Mouse (Mus musculus): ENCODE results near the gene Tigit. TPM values are rescaled to one million over a fixed set of nuclear protein-coding genes. Genes with fewer than 3 reads are reported as not detected.

Tigit gene
- total and polyA plus RNA-seq, 3 experiments: 0.20 TPM; not detected in 2

DNA sequence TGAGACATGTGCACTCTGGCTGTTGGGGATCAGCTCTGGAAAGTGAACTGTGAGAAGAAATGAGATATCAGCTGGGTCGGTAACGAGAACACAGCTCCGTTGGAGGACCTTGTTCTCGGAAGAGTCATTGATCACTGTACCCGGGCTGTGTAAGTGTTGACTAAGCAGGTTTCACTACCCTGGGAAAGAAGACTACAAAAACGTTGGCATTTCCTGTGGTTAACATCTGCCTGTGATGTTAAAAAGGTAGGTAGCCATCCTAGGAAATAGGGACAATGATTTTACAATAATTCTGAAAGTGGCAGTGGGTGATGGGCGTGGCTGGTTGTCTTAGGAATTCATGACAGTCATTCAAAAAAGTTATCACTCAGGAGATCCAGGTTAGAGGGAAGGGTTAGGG is 31.9 kb upstream of the Tigit start:
- Histone ChIP-seq H3K4me1 (ENCODE audit: control insufficient read depth, insufficient read depth, low read length) (no peaks in the 10 kb centered on the region), H3K79me2 (replicated peaks; ENCODE audit: control insufficient read depth, insufficient read depth, low read length) (no peaks in the 10 kb centered on the region), H3K27me3 (ENCODE audit: control insufficient read depth, insufficient read depth, low read length) (no peaks in the 10 kb centered on the region), H3K9ac (ENCODE audit: low read depth, low read length) (no peak overlapping the region), H3K4me3 (no peak overlapping the region), H3K27ac (no peak overlapping the region), H3K36me3 (ENCODE audit: control insufficient read depth, insufficient read depth, low read length) (no peaks in the 10 kb centered on the region)
- WGBS: 74% methylated on average over 7 of the region's 7 CpGs
- intact Hi-C loops (cut with DNase I): no loop called here
- DNase-seq: no peak
- no peak for TF ChIP-seq CTCF (IDR thresholded peaks at IDR 0.05)

DNA sequence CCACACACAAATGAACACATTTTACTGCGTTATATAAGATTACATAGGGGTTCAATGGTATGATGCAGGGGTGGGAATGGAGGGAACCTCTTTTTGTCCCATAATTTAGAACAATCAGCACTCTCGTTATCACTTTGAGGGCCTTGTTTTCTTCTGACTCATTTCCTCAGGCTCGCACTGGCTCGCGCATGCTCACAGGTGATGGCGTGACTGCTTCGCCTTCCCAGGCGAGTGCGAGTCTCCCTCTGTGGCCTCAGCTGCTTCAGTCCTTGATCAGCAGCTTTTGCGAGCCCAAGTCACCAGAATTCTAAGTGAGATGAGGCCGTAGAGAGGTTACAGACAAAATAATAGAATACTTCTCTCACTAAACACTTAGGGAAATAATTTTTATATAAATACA is 30.2 kb upstream of the Tigit start:
- WGBS: 65% methylated on average over 11 of the region's 11 CpGs
- Histone ChIP-seq H3K9ac (ENCODE audit: low read depth, low read length) (no peak overlapping the region), H3K27ac (no peak overlapping the region), H3K27me3 (ENCODE audit: control insufficient read depth, insufficient read depth, low read length) (no peaks in the 10 kb centered on the region), H3K79me2 (replicated peaks; ENCODE audit: control insufficient read depth, insufficient read depth, low read length) (no peaks in the 10 kb centered on the region), H3K4me3 (no peak overlapping the region), H3K36me3 (ENCODE audit: control insufficient read depth, insufficient read depth, low read length) (no peaks in the 10 kb centered on the region), H3K4me1 (ENCODE audit: control insufficient read depth, insufficient read depth, low read length) (no peaks in the 10 kb centered on the region)
- no peak for DNase-seq
- TF ChIP-seq POLR2A (IDR thresholded peaks at IDR 0.05; ENCODE audit: insufficient read depth, low read depth, low read length) (no peak), EP300 (IDR thresholded peaks at IDR 0.05; ENCODE audit: insufficient read depth, low read depth, low read length) (no peak), CTCF (IDR thresholded peaks at IDR 0.05) (no peak)
- intact Hi-C loops (cut with DNase I): no loop called here

DNA sequence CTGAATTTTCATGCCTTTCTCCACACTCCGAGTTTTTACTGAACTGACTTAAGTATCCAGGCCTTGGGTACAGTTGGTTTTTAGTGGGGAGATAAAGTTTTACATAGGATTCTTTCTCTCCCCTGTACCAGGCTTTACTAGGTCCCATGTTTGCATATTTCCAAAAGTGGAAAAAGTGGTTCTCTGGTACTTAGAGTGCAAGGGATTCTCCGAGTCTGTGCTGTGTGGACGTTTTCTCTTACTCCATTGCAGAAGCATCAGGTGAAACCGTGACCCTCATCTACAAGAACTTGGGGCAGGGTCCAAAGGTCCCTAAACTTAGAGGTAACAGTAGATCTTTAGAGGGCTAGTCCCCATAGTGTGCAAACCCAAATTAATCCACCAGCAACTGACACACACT is 28.7 kb upstream of the Tigit start:
- 86% methylated on average over 4 of the region's 4 CpGs for WGBS
- TF ChIP-seq POLR2A (IDR thresholded peaks at IDR 0.05; ENCODE audit: insufficient read depth, low read depth, low read length) (no peak), CTCF (IDR thresholded peaks at IDR 0.05) (no peak), EP300 (IDR thresholded peaks at IDR 0.05; ENCODE audit: insufficient read depth, low read depth, low read length) (no peak)
- no peaks in the 10 kb centered on the region for H3K4me1 ChIP-seq (ENCODE audit: control insufficient read depth, insufficient read depth, low read length)
- no peak for DNase-seq
- no peak overlapping the region for H3K9ac ChIP-seq (ENCODE audit: low read depth, low read length)
- H3K36me3 ChIP-seq (ENCODE audit: control insufficient read depth, insufficient read depth, low read length): no peaks in the 10 kb centered on the region
- H3K79me2 ChIP-seq (replicated peaks; ENCODE audit: control insufficient read depth, insufficient read depth, low read length): no peaks in the 10 kb centered on the region
- intact Hi-C loops (cut with DNase I): no loop called here
- H3K27ac ChIP-seq: no peak overlapping the region
- no peaks in the 10 kb centered on the region for H3K27me3 ChIP-seq (ENCODE audit: control insufficient read depth, insufficient read depth, low read length)
- H3K4me3 ChIP-seq: no peak overlapping the region

DNA sequence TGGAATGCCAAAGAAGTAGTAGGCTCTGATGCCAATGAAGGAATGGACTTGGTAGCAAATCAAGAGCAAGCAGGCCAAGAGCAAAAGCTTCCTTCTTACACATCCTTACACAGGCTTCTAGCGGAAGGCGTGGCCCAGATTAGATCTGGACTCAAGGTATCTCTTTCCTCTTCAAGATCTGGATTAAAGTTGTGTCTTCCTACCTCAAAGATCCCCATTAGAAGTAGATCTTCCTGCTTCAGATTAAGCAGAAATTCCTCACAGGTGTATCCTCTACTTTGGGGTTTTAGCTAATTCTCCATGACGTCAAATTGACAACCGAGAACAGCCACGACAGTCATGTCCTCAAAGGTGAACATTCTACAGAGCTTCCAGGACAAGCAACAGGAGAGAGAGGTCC is 27.8 kb upstream of the Tigit start:
- H3K9ac ChIP-seq (ENCODE audit: low read depth, low read length): no peak overlapping the region
- no peaks in the 10 kb centered on the region for H3K79me2 ChIP-seq (replicated peaks; ENCODE audit: control insufficient read depth, insufficient read depth, low read length)
- no peak overlapping the region for H3K4me3 ChIP-seq
- no peak for DNase-seq
- no peak for TF ChIP-seq EP300 (IDR thresholded peaks at IDR 0.05; ENCODE audit: insufficient read depth, low read depth, low read length)
- TF ChIP-seq CTCF (IDR thresholded peaks at IDR 0.05): no peak
- no peak for TF ChIP-seq POLR2A (IDR thresholded peaks at IDR 0.05; ENCODE audit: insufficient read depth, low read depth, low read length)
- 97% methylated on average over 5 of the region's 5 CpGs for WGBS
- no peaks in the 10 kb centered on the region for H3K4me1 ChIP-seq (ENCODE audit: control insufficient read depth, insufficient read depth, low read length)
- no peaks in the 10 kb centered on the region for H3K36me3 ChIP-seq (ENCODE audit: control insufficient read depth, insufficient read depth, low read length)
- no peaks in the 10 kb centered on the region for H3K27me3 ChIP-seq (ENCODE audit: control insufficient read depth, insufficient read depth, low read length)
- H3K27ac ChIP-seq: no peak overlapping the region
- intact Hi-C loops (cut with DNase I): no loop called here

DNA sequence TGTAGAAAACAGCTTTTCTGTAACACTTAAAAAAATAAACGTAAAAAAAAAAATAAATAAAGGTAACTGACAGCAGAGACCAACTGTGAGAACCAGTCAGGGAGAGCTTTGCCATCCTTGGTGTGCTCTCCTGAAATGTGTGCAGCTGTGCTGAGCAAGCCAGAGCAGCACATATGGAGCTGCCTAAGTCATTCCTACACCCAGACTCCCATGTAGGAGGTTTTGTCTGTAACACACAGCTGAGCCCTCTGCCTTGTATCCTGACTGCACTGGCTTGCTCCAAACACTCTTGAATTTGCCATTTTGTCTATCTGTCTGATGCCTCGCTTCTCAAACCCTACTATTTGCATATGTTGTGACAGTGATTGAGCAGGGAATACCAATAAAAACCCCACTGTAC is 27.0 kb upstream of the Tigit start:
- DNase-seq: no peak
- no peaks in the 10 kb centered on the region for H3K36me3 ChIP-seq (ENCODE audit: control insufficient read depth, insufficient read depth, low read length)
- TF ChIP-seq EP300 (IDR thresholded peaks at IDR 0.05; ENCODE audit: insufficient read depth, low read depth, low read length) (no peak), CTCF (IDR thresholded peaks at IDR 0.05) (no peak), POLR2A (IDR thresholded peaks at IDR 0.05; ENCODE audit: insufficient read depth, low read depth, low read length) (no peak)
- 83% methylated on average over 2 of the region's 2 CpGs for WGBS
- H3K79me2 ChIP-seq (replicated peaks; ENCODE audit: control insufficient read depth, insufficient read depth, low read length): no peaks in the 10 kb centered on the region
- H3K4me1 ChIP-seq (ENCODE audit: control insufficient read depth, insufficient read depth, low read length): no peaks in the 10 kb centered on the region
- no peak overlapping the region for H3K9ac ChIP-seq (ENCODE audit: low read depth, low read length)
- no peak overlapping the region for H3K4me3 ChIP-seq
- H3K27ac ChIP-seq: no peak overlapping the region
- intact Hi-C loops (cut with DNase I): no loop called here
- H3K27me3 ChIP-seq (ENCODE audit: control insufficient read depth, insufficient read depth, low read length): no peaks in the 10 kb centered on the region

DNA sequence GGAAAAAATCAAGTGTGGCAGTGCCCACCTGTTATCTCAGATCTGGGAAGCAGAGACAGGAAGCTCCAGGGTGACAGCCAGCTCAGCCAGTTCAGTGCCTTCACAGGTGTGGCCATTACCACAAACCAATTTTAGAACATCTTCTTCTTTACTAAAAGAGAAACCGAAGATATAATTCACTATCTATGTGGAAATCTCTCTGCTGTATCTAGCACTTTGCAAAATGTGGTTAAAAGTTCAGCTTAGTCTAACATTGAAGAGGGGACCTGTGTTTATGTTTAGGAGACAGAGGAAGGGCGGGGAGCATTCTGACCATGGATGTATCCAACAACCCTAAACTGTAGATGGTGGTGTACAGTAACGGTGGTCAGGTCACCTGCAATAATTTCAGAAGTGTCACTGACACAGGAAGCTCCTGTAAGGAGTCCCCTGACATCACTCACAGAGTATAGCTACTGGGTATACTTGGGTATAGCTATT is 26.3 kb upstream of the Tigit start:
- Histone ChIP-seq H3K27ac (no peak overlapping the region), H3K79me2 (replicated peaks; ENCODE audit: control insufficient read depth, insufficient read depth, low read length) (no peaks in the 10 kb centered on the region), H3K36me3 (ENCODE audit: control insufficient read depth, insufficient read depth, low read length) (no peaks in the 10 kb centered on the region), H3K9ac (ENCODE audit: low read depth, low read length) (no peak overlapping the region), H3K4me1 (ENCODE audit: control insufficient read depth, insufficient read depth, low read length) (no peaks in the 10 kb centered on the region), H3K4me3 (no peak overlapping the region), H3K27me3 (ENCODE audit: control insufficient read depth, insufficient read depth, low read length) (no peaks in the 10 kb centered on the region)
- no peak for DNase-seq
- TF ChIP-seq EP300 (IDR thresholded peaks at IDR 0.05; ENCODE audit: insufficient read depth, low read depth, low read length) (no peak), POLR2A (IDR thresholded peaks at IDR 0.05; ENCODE audit: insufficient read depth, low read depth, low read length) (no peak), CTCF (IDR thresholded peaks at IDR 0.05) (no peak)
- intact Hi-C loops (cut with DNase I): no loop called here
- 85% methylated on average over 3 of the region's 3 CpGs for WGBS
